Mouse (Mus musculus) lung, postnatal 0 days (tissue): ENCODE measurements around the gene Clip2.

Experiments used
- CTCF ChIP-seq: IDR thresholded peaks from 2 replicates; pipeline ENCODE4 v1.5.1; 2016; ENCODE audit warnings: antibody characterized with exemption, mild to moderate bottlenecking
- EP300 ChIP-seq: IDR thresholded peaks from 2 replicates; pipeline ENCODE4 v1.6.1; 2016; ENCODE audit warnings: antibody characterized with exemption, mild to moderate bottlenecking, control low read depth

GRCm38 (mm10) chr5:134583006-134583883, 31.0 kb upstream of the Clip2 start:
- TF ChIP-seq CTCF: peak; percentile 25; the same call in 1 of the 2 replicates
- no peak for TF ChIP-seq EP300
